Mouse (Mus musculus) layer of hippocampus, adult 18-20 months (tissue): Measurements from ENCODE around the gene Ccdc173. TPM values are rescaled to one million over a fixed set of nuclear protein-coding genes. Genes with fewer than 3 reads are reported as not detected.

Experiments
- DNase-seq, 2 experiments: peaks; one replicate each; pipeline ENCODE4 v3.0.0; 2022; ENCODE audit warnings: low spot score in 2 of 2
- total RNA-seq, 2 experiments: library from RNA; stranded (reverse); gene quantifications; 2 replicates each; pipeline ENCODE4 v1.2.3; 2021

The Ccdc173 gene
- total RNA-seq, 2 experiments from 2014 or later: 2.2 to 2.7 TPM

GRCm38 (mm10) chr2:69790285-69790684, 910 bp upstream of the Ccdc173 start:
- peak; percentile 76 to 93 for DNase-seq

- no peak for DNase-seq
Measured at GRCm38 (mm10) chr2:69788974-69789373, 401 bp downstream of the Ccdc173 start.

GRCm38 (mm10) chr2:69778836-69779177, 10.6 kb downstream of the Ccdc173 start:
- DNase-seq: peak in 1 of 2 experiments; percentile 22

GRCm38 (mm10) chr2:69777985-69778835, 11.2 kb downstream of the Ccdc173 start:
- DNase-seq: peak in 1 of 2 experiments; percentile 36

GRCm38 (mm10) chr2:69773331-69773730, 16.0 kb downstream of the Ccdc173 start:
- peak; percentile 18 to 41 for DNase-seq

- DNase-seq: no peak
Measured at GRCm38 (mm10) chr2:69764716-69765115, 24.7 kb downstream of the Ccdc173 start.

GRCm38 (mm10) chr2:69763340-69763739, 26.0 kb downstream of the Ccdc173 start:
- DNase-seq: no peak

- no peak for DNase-seq
Measured at GRCm38 (mm10) chr2:69760980-69761379, 28.4 kb downstream of the Ccdc173 start.

- DNase-seq: no peak
Measured at GRCm38 (mm10) chr2:69745091-69745490, 44.3 kb downstream of the Ccdc173 start.

- no peak for DNase-seq
Measured at GRCm38 (mm10) chr2:69723519-69723825, 65.9 kb downstream of the Ccdc173 start.

GRCm38 (mm10) chr2:69722650-69723518, 66.5 kb downstream of the Ccdc173 start:
- peak; percentile 89 to 96 for DNase-seq

GRCm38 (mm10) chr2:69722273-69722649, 67.1 kb downstream of the Ccdc173 start, which contains the start of gene Ppig:
Gene Ppig (plus strand): TSS chr2:69722545.
- DNase-seq: no peak

GRCm38 (mm10) chr2:69719121-69719520, 70.3 kb downstream of the Ccdc173 start:
- no peak for DNase-seq

GRCm38 (mm10) chr2:69716483-69716882, 72.9 kb downstream of the Ccdc173 start:
- no peak for DNase-seq

GRCm38 (mm10) chr2:69714126-69714525, 75.2 kb downstream of the Ccdc173 start:
- no peak for DNase-seq

- DNase-seq: no peak
Measured at GRCm38 (mm10) chr2:69713626-69714014, 75.8 kb downstream of the Ccdc173 start.

- peak; percentile 86 to 95 for DNase-seq
Measured at GRCm38 (mm10) chr2:69712981-69713625, 76.3 kb downstream of the Ccdc173 start, which contains the start of gene Fastkd1. Gene Fastkd1 (minus strand): TSS chr2:69713516.

GRCm38 (mm10) chr2:69712171-69712570, 77.2 kb downstream of the Ccdc173 start:
- DNase-seq: peak in 1 of 2 experiments; percentile 52
